9 mouse cellular contexts compared by ENCODE assay signal in the genomic region with DNA sequence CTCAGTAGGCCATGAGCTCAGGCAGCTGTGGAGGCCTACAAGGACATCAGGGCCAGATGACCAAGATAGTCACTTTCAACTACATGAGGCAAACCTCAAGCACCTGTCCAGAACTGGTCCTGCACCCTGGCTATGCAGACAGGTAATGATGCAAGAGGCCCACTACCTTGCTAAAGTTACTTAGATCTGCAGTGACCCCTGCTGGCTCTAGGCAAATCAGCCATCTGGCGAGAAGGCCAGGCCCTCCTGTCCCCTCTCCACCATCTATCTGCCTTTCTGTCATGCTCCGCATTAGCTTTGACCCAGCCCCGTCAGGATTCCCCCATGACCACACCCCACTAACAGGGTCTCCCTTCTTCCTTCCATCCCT. TPM values are rescaled to one million over a fixed set of nuclear protein-coding genes. Genes with fewer than 3 reads are reported as not detected.
A peak's percentile ranks its signal among the peaks of the same experiment; 100 is the strongest.
DNase-seq lines count a peak whose midpoint lies in the region; ATAC-seq and TF ChIP-seq lines count a peak whose summit lies in the region.
"Had no signal": no experiment of that assay in that cellular context is flagged by ENCODE, and none has a peak within 500 bp of the region (broad histone marks: within the 10 kb centered on the region; RNA-seq: fewer than 3 reads in every experiment).

No protein-coding gene starts in this region.

- H3K27ac ChIP-seq in liver, postnatal 0 days (ENCODE audit: low read depth), result no peak overlapping the region
- no peak overlapping the region for H3K27ac ChIP-seq in hindbrain, embryonic 13.5 days

- no peaks in the 10 kb centered on the region for H3K27me3 ChIP-seq in liver, postnatal 0 days (ENCODE audit: insufficient read depth, low read length)
- H3K27me3 ChIP-seq in splenic B cell, adult 2 months (ENCODE audit: control insufficient read depth, insufficient read depth, low read length, poor library complexity, severe bottlenecking), result no peaks in the 10 kb centered on the region
- 0 out of 2 replicates have a peak, but pooled peaks cover 3% of the 10 kb centered on the region for H3K27me3 ChIP-seq in hindbrain, embryonic 13.5 days
- H3K27me3 ChIP-seq: Patski had no signal

- H3K9ac ChIP-seq in liver, postnatal 0 days (replicated peaks), result no peak overlapping the region
- H3K9ac ChIP-seq in hindbrain, embryonic 13.5 days, result no peak overlapping the region

- H3K9me3 ChIP-seq in liver, postnatal 0 days (ENCODE audit: low read length), result peaks cover 2% of the 10 kb centered on the region; the same call in 1 of the 2 replicates
- H3K9me3 ChIP-seq in hindbrain, embryonic 13.5 days, result no peaks in the 10 kb centered on the region

- TF ChIP-seq EP300 in liver, postnatal 0 days (IDR thresholded peaks at IDR 0.05; ENCODE audit: low read depth), result no peak

- no peak overlapping the region for H3K4me3 ChIP-seq in liver, postnatal 0 days (ENCODE audit: low read depth, low read length)
- no peak overlapping the region for H3K4me3 ChIP-seq in hindbrain, embryonic 13.5 days

- ATAC-seq in liver, postnatal 0 days, result peak; percentile 66
- no peak for ATAC-seq in inflammation-experienced regulatory T-cells, adult 6 months
- no peak for ATAC-seq in hindbrain, embryonic 13.5 days (ENCODE audit: low FRiP score)
- ATAC-seq: Patski had no signal

- DNase-seq in cerebellum, postnatal 10 days, result peak; percentile 33 to 51
- no peak for DNase-seq in cerebellum, adult 18-20 months
- DNase-seq in MEL-GATA-1-ER (ENCODE audit: extremely low read depth, low read depth), result peak; percentile 47
- DNase-seq in forelimb bud, embryonic 11.5 days (ENCODE audit: low read depth, low spot score), result peak; percentile 29
- peak; percentile 69 for DNase-seq in liver, postnatal 0 days
- peak; percentile 82 for DNase-seq in splenic B cell, adult 2 months (ENCODE audit: low read depth, low spot score)

- peaks cover 19% of the 10 kb centered on the region for H3K4me1 ChIP-seq in liver, postnatal 0 days (ENCODE audit: insufficient read depth)
- peaks cover 7% of the 10 kb centered on the region; the same call in 1 of the 2 replicates for H3K4me1 ChIP-seq in hindbrain, embryonic 13.5 days (replicated peaks)

- H3K4me2 ChIP-seq in liver, postnatal 0 days (ENCODE audit: low read depth, low read length), result no peak overlapping the region
- no peak overlapping the region for H3K4me2 ChIP-seq in hindbrain, embryonic 13.5 days

- WGBS in liver, postnatal 0 days (ENCODE audit: insufficient replicate concordance), result 28% methylated on average over 3 of the region's 3 CpGs
- 49% methylated on average over 3 of the region's 3 CpGs for WGBS in hindbrain, embryonic 13.5 days

- TF ChIP-seq CTCF in liver, postnatal 0 days (IDR thresholded peaks at IDR 0.05; ENCODE audit: low read depth), result peak; percentile 76

- H3K36me3 ChIP-seq in liver, postnatal 0 days (replicated peaks; ENCODE audit: insufficient read depth, low read length), result no peaks in the 10 kb centered on the region
- H3K36me3 ChIP-seq in splenic B cell, adult 2 months (ENCODE audit: control insufficient read depth, insufficient read depth, low read length, poor library complexity, severe bottlenecking), result no peaks in the 10 kb centered on the region
- H3K36me3 ChIP-seq in hindbrain, embryonic 13.5 days, result no peaks in the 10 kb centered on the region

RNA-seq across cellular contexts. Expression of gene Mrps18a, which starts 35.7 kb away (rescaled TPM):
- polyA plus RNA-seq in liver, postnatal 0 days (2015; fragmentation: Nextera tagmentation; extraction: Ambion mirVana), result 52.0 and 55.6 TPM in 2 replicates
- 100 to 1,000 TPM in 2 of 3 experiments, 10 to 100 TPM in 1; 97.0 to 127 (median 110) TPM for polyA plus RNA-seq in inflammation-experienced regulatory T-cells, adult 6 months (2017; shearing (Covaris generic))
- polyA plus RNA-seq in hindbrain, embryonic 13.5 days (2015; fragmentation: Nextera tagmentation; extraction: Ambion mirVana), result 147 and 149 TPM in 2 replicates

RNA-seq across cellular contexts. Expression of gene Vegfa, which starts 42.9 kb away (rescaled TPM):
- 2.8 and 3.1 TPM in 2 replicates for polyA plus RNA-seq in liver, postnatal 0 days (2015; fragmentation: Nextera tagmentation; extraction: Ambion mirVana)
- polyA plus RNA-seq in inflammation-experienced regulatory T-cells, adult 6 months (2017; shearing (Covaris generic)), result not detected
- polyA plus RNA-seq in hindbrain, embryonic 13.5 days (2015; fragmentation: Nextera tagmentation; extraction: Ambion mirVana), result 2.8 and 4.1 TPM in 2 replicates

Comparison
In these comparisons a context has a peak if more than half of its experiments do, and no peak if none do; other contexts are left out.
1. DNase-seq: peak in cerebellum, postnatal 10 days (2 of 2), MEL-GATA-1-ER (single experiment), forelimb bud, embryonic 11.5 days (single experiment), liver, postnatal 0 days (single experiment) and splenic B cell, adult 2 months (single experiment); none in cerebellum, adult 18-20 months (0 of 2).